Mouse (Mus musculus): ENCODE measurements around the gene Art1.

Gene Art1

GRCm38 (mm10) chr7:102101487-102101886, at the start of gene Art1:
TSS of gene Art1 (plus strand) at chr7:102101743.
- in situ Hi-C loops (cut with MboI, MseI) = no loop called here

GRCm38 (mm10) chr7:102061353-102061752, 40.2 kb upstream of the Art1 start:
- in situ Hi-C loops (cut with MboI, MseI) = no loop called here

GRCm38 (mm10) chr7:102062203-102062602, 39.3 kb upstream of the Art1 start:
- in situ Hi-C loops (cut with MboI, MseI) = no loop called here

- in situ Hi-C loops (cut with MboI, MseI) = no loop called here
Measured at GRCm38 (mm10) chr7:102063891-102064290, 37.7 kb upstream of the Art1 start.

GRCm38 (mm10) chr7:102064655-102065045, 36.9 kb upstream of the Art1 start:
- in situ Hi-C loops (cut with MboI, MseI) = loop anchor here (5.0 kb wide), 1 partner anchor 137 kb away; no protein-coding TSS in a partner anchor

- in situ Hi-C loops (cut with MboI, MseI) = loop anchor here (5.0 kb wide), 1 partner anchor 138 kb away; no protein-coding TSS in a partner anchor
Measured at GRCm38 (mm10) chr7:102065046-102065891, 36.3 kb upstream of the Art1 start, which contains the start of the genes Rnf121, Xndc1 and Xntrpc. TSS of gene Rnf121 (minus strand) at chr7:102065469. TSS of gene Xndc1 (plus strand) at chr7:102065511. TSS of gene Xntrpc (plus strand) at chr7:102065713.

GRCm38 (mm10) chr7:102066363-102066762, 35.2 kb upstream of the Art1 start:
- in situ Hi-C loops (cut with MboI, MseI) = loop anchor here (5.0 kb wide), 1 partner anchor 139 kb away; no protein-coding TSS in a partner anchor

GRCm38 (mm10) chr7:102076714-102077296, 24.7 kb upstream of the Art1 start:
- in situ Hi-C loops (cut with MboI, MseI) = no loop called here

GRCm38 (mm10) chr7:102078517-102078916, 23.0 kb upstream of the Art1 start:
- in situ Hi-C loops (cut with MboI, MseI) = no loop called here

GRCm38 (mm10) chr7:102080311-102080710, 21.2 kb upstream of the Art1 start:
- in situ Hi-C loops (cut with MboI, MseI) = no loop called here

- in situ Hi-C loops (cut with MboI, MseI) = no loop called here
Measured at GRCm38 (mm10) chr7:102081784-102082183, 19.8 kb upstream of the Art1 start.

GRCm38 (mm10) chr7:102082816-102083215, 18.7 kb upstream of the Art1 start, which contains the start of gene Trpc2:
TSS of gene Trpc2 (plus strand) at chr7:102083116.
- in situ Hi-C loops (cut with MboI, MseI) = no loop called here

GRCm38 (mm10) chr7:102084041-102084696, 17.4 kb upstream of the Art1 start:
- in situ Hi-C loops (cut with MboI, MseI) = no loop called here

GRCm38 (mm10) chr7:102087336-102087735, 14.2 kb upstream of the Art1 start:
- in situ Hi-C loops (cut with MboI, MseI) = no loop called here

GRCm38 (mm10) chr7:102099760-102100661, 1.5 kb upstream of the Art1 start:
- in situ Hi-C loops (cut with MboI, MseI) = no loop called here

GRCm38 (mm10) chr7:102100868-102101267, 675 bp upstream of the Art1 start:
- in situ Hi-C loops (cut with MboI, MseI) = no loop called here

GRCm38 (mm10) chr7:102102241-102102640, 698 bp downstream of the Art1 start:
- in situ Hi-C loops (cut with MboI, MseI) = no loop called here

GRCm38 (mm10) chr7:102102696-102103095, 1.2 kb downstream of the Art1 start:
- in situ Hi-C loops (cut with MboI, MseI) = no loop called here

- in situ Hi-C loops (cut with MboI, MseI) = no loop called here
Measured at GRCm38 (mm10) chr7:102103555-102103954, 2.0 kb downstream of the Art1 start.

GRCm38 (mm10) chr7:102104126-102104525, 2.6 kb downstream of the Art1 start:
- in situ Hi-C loops (cut with MboI, MseI) = no loop called here

GRCm38 (mm10) chr7:102106700-102107141, 5.2 kb downstream of the Art1 start:
- in situ Hi-C loops (cut with MboI, MseI) = no loop called here

Measured in regulatory T cell (primary cell).